ENCODE assay signal across 9 mouse cellular contexts in genomic region chr2:91045805-91046204, GRCm38 (mm10). TPM values are rescaled to one million over a fixed set of nuclear protein-coding genes. Genes with fewer than 3 reads are reported as not detected.
DNase-seq lines count a peak whose midpoint lies in the region; ATAC-seq and TF ChIP-seq lines count a peak whose summit lies in the region.
"Not testable (repeated sequence)": the region's sequence is repeated elsewhere in the genome, so short reads cannot be mapped to it uniquely, and the experiment has no call there.
"Had no signal": no experiment of that assay in that cellular context is flagged by ENCODE, and none has a peak within 500 bp of the region (broad histone marks: within the 10 kb centered on the region; RNA-seq: fewer than 3 reads in every experiment).

No protein-coding gene starts in this region.

- 86% methylated on average over 1 of the region's 1 CpGs for WGBS in heart, embryonic 10.5 days
- WGBS in kidney, embryonic 15.5 days = 74% methylated on average over 1 of the region's 1 CpGs
- WGBS in liver, embryonic 11.5 days = 56% methylated on average over 1 of the region's 1 CpGs
- WGBS in liver, embryonic 13.5 days (ENCODE audit: insufficient replicate concordance) = 43% methylated on average over 1 of the region's 1 CpGs
- WGBS in liver, embryonic 15.5 days (ENCODE audit: insufficient replicate concordance) = 65% methylated on average over 1 of the region's 1 CpGs

- H3K4me2 ChIP-seq in kidney, embryonic 15.5 days; liver, embryonic 11.5 days; liver, embryonic 13.5 days; liver, embryonic 15.5 days: not testable (repeated sequence)

- H3K9me3 ChIP-seq in ES-Bruce4 (replicated peaks; ENCODE audit: control insufficient read depth, insufficient read depth, low read length, poor library complexity, severe bottlenecking); heart, embryonic 10.5 days; kidney, embryonic 15.5 days (replicated peaks); liver, embryonic 11.5 days (ENCODE audit: control insufficient read depth, low read length); liver, embryonic 13.5 days (replicated peaks); liver, embryonic 15.5 days (replicated peaks): not testable (repeated sequence)

- H3K4me3 ChIP-seq in ES-Bruce4 (ENCODE audit: low read depth, low read length); heart, embryonic 10.5 days; kidney, embryonic 15.5 days (replicated peaks); liver, embryonic 11.5 days (ENCODE audit: low read depth, low read length); liver, embryonic 13.5 days (replicated peaks); liver, embryonic 15.5 days (replicated peaks): not testable (repeated sequence)

- not testable (repeated sequence) for TF ChIP-seq POLR2A in ES-Bruce4 (IDR thresholded peaks at IDR 0.05; ENCODE audit: insufficient read depth, low read length)

- peak overlapping the region; percentile 19 for H3K9ac ChIP-seq in ES-Bruce4 (ENCODE audit: low read depth, poor library complexity, severe bottlenecking)
- not testable (repeated sequence) for H3K9ac ChIP-seq in kidney, embryonic 15.5 days; liver, embryonic 11.5 days (ENCODE audit: low read depth, low read length); liver, embryonic 13.5 days; liver, embryonic 15.5 days

- not testable (repeated sequence) for H3K27ac ChIP-seq in ES-Bruce4 (ENCODE audit: insufficient read depth, low read length); liver, embryonic 15.5 days (replicated peaks)
- H3K27ac ChIP-seq in heart, embryonic 10.5 days = peak overlapping the region; percentile 66
- peak overlapping the region; percentile 3; the same call in 1 of the 2 replicates for H3K27ac ChIP-seq in kidney, embryonic 15.5 days
- peak overlapping the region; percentile 59 for H3K27ac ChIP-seq in liver, embryonic 11.5 days (ENCODE audit: low read depth, low read length)
- H3K27ac ChIP-seq in liver, embryonic 13.5 days = peak overlapping the region; percentile 51; the same call in 1 of the 2 replicates

- not testable (repeated sequence) for H3K4me1 ChIP-seq in ES-Bruce4 (ENCODE audit: control insufficient read depth, insufficient read depth, low read length)
- H3K4me1 ChIP-seq in heart, embryonic 10.5 days = peaks cover 15% of the 10 kb centered on the region
- H3K4me1 ChIP-seq in kidney, embryonic 15.5 days = peaks cover 23% of the 10 kb centered on the region
- peaks cover 20% of the 10 kb centered on the region for H3K4me1 ChIP-seq in liver, embryonic 11.5 days (replicated peaks; ENCODE audit: control insufficient read depth, insufficient read depth, low read length)
- peaks cover 48% of the 10 kb centered on the region for H3K4me1 ChIP-seq in liver, embryonic 13.5 days (replicated peaks)
- H3K4me1 ChIP-seq in liver, embryonic 15.5 days (replicated peaks) = peaks cover 16% of the 10 kb centered on the region

- H3K27me3 ChIP-seq in ES-Bruce4 (ENCODE audit: control insufficient read depth, insufficient read depth, low read length, poor library complexity, severe bottlenecking); heart, embryonic 10.5 days (ENCODE audit: insufficient read depth, poor library complexity, severe bottlenecking); kidney, embryonic 15.5 days; liver, embryonic 11.5 days (replicated peaks; ENCODE audit: control insufficient read depth, insufficient read depth, low read length); liver, embryonic 13.5 days; liver, embryonic 15.5 days: not testable (repeated sequence)

- not testable (repeated sequence) for DNase-seq in heart, embryonic 10.5 days (ENCODE audit: low spot score); liver, embryonic 11.5 days (ENCODE audit: low spot score); liver, embryonic 13.5 days

- H3K36me3 ChIP-seq in ES-Bruce4 (ENCODE audit: control insufficient read depth, insufficient read depth, low read length, poor library complexity, severe bottlenecking); heart, embryonic 10.5 days; kidney, embryonic 15.5 days; liver, embryonic 11.5 days (ENCODE audit: control insufficient read depth, insufficient read depth, low read length); liver, embryonic 13.5 days; liver, embryonic 15.5 days (replicated peaks): not testable (repeated sequence)

- TF ChIP-seq CTCF in ES-Bruce4 (IDR thresholded peaks at IDR 0.05; ENCODE audit: low read depth, low read length) = not testable (repeated sequence)

- not testable (repeated sequence) for TF ChIP-seq EP300 in ES-Bruce4 (IDR thresholded peaks at IDR 0.05; ENCODE audit: insufficient read depth, low read depth, low read length)

- ATAC-seq in kidney, embryonic 15.5 days (replicated peaks; ENCODE audit: low FRiP score) = not testable (repeated sequence)
- ATAC-seq in liver, embryonic 11.5 days (replicated peaks; ENCODE audit: low FRiP score) = peak; percentile 72
- peak; percentile 74 for ATAC-seq in liver, embryonic 13.5 days (ENCODE audit: low read depth)
- peak; percentile 69 for ATAC-seq in liver, embryonic 15.5 days (ENCODE audit: insufficient read depth)
- ATAC-seq in megakaryocyte progenitor cell, adult 5-6 weeks (replicated peaks; ENCODE audit: poor library complexity) = peak; percentile 18; the same call in 1 of the 2 replicates

RNA-seq across cellular contexts. Expression of gene Psmc3, which starts 8.0 kb away (rescaled TPM):
- 183 and 203 TPM in 2 replicates for polyA plus RNA-seq in ES-Bruce4 (2011; ENCODE audit: insufficient read depth, insufficient read length, low read depth, missing spikeins)
- polyA plus RNA-seq in heart, embryonic 10.5 days (2016; fragmentation: Nextera tagmentation; extraction: Ambion mirVana) = 315 and 334 TPM in 2 replicates
- 307 and 315 TPM in 2 replicates for polyA plus RNA-seq in kidney, embryonic 15.5 days (2015; fragmentation: Nextera tagmentation; extraction: Ambion mirVana)
- 324 and 347 TPM in 2 replicates for polyA plus RNA-seq in liver, embryonic 11.5 days (2014; fragmentation: Nextera tagmentation; extraction: Ambion mirVana)
- 188 and 213 TPM in 2 replicates for polyA plus RNA-seq in liver, embryonic 13.5 days (2015; fragmentation: Nextera tagmentation; extraction: Ambion mirVana)
- polyA plus RNA-seq in liver, embryonic 15.5 days (2015; fragmentation: Nextera tagmentation; extraction: Ambion mirVana) = 138 and 146 TPM in 2 replicates
- total RNA-seq in megakaryocyte progenitor cell, adult 5-6 weeks (2015) = 102 and 103 TPM in 2 replicates
- 310 and 320 TPM in 2 replicates for total RNA-seq in megakaryocyte progenitor cell, adult 5-6 weeks (2017)

RNA-seq across cellular contexts. Expression of gene Rapsn, which starts 10.4 kb away (rescaled TPM):
- 0.42 TPM in 1 of 2 replicates, not detected in the other for polyA plus RNA-seq in ES-Bruce4 (2011; ENCODE audit: insufficient read depth, insufficient read length, low read depth, missing spikeins)
- 6.6 and 13.8 TPM in 2 replicates for polyA plus RNA-seq in heart, embryonic 10.5 days (2016; fragmentation: Nextera tagmentation; extraction: Ambion mirVana)
- polyA plus RNA-seq in kidney, embryonic 15.5 days (2015; fragmentation: Nextera tagmentation; extraction: Ambion mirVana) = 2.7 and 3.4 TPM in 2 replicates
- polyA plus RNA-seq in liver, embryonic 11.5 days (2014; fragmentation: Nextera tagmentation; extraction: Ambion mirVana) = 1.4 and 2.0 TPM in 2 replicates
- polyA plus RNA-seq in liver, embryonic 13.5 days (2015; fragmentation: Nextera tagmentation; extraction: Ambion mirVana) = 0.69 and 1.00 TPM in 2 replicates
- 1.1 TPM in 2 replicates for polyA plus RNA-seq in liver, embryonic 15.5 days (2015; fragmentation: Nextera tagmentation; extraction: Ambion mirVana)
- total RNA-seq in megakaryocyte progenitor cell, adult 5-6 weeks (2015) = 1.8 and 4.1 TPM in 2 replicates
- 2.7 and 3.4 TPM in 2 replicates for total RNA-seq in megakaryocyte progenitor cell, adult 5-6 weeks (2017)

RNA-seq across cellular contexts. Expression of gene Slc39a13, which starts 24.4 kb away (rescaled TPM):
- polyA plus RNA-seq in ES-Bruce4 (2011; ENCODE audit: insufficient read depth, insufficient read length, low read depth, missing spikeins) = 9.2 and 14.1 TPM in 2 replicates
- 32.6 and 37.5 TPM in 2 replicates for polyA plus RNA-seq in heart, embryonic 10.5 days (2016; fragmentation: Nextera tagmentation; extraction: Ambion mirVana)
- 41.2 and 48.5 TPM in 2 replicates for polyA plus RNA-seq in kidney, embryonic 15.5 days (2015; fragmentation: Nextera tagmentation; extraction: Ambion mirVana)
- polyA plus RNA-seq in liver, embryonic 11.5 days (2014; fragmentation: Nextera tagmentation; extraction: Ambion mirVana) = 19.6 and 20.0 TPM in 2 replicates
- 10.6 and 10.9 TPM in 2 replicates for polyA plus RNA-seq in liver, embryonic 13.5 days (2015; fragmentation: Nextera tagmentation; extraction: Ambion mirVana)
- polyA plus RNA-seq in liver, embryonic 15.5 days (2015; fragmentation: Nextera tagmentation; extraction: Ambion mirVana) = 10.9 and 13.6 TPM in 2 replicates
- 9.2 and 14.8 TPM in 2 replicates for total RNA-seq in megakaryocyte progenitor cell, adult 5-6 weeks (2015)
- total RNA-seq in megakaryocyte progenitor cell, adult 5-6 weeks (2017) = 7.0 and 8.9 TPM in 2 replicates

RNA-seq across cellular contexts. Expression of gene Spi1, which starts 36.4 kb away (rescaled TPM):
- not detected in 2 replicates for polyA plus RNA-seq in ES-Bruce4 (2011; ENCODE audit: insufficient read depth, insufficient read length, low read depth, missing spikeins)
- 0.99 and 4.1 TPM in 2 replicates for polyA plus RNA-seq in heart, embryonic 10.5 days (2016; fragmentation: Nextera tagmentation; extraction: Ambion mirVana)
- 4.7 and 5.4 TPM in 2 replicates for polyA plus RNA-seq in kidney, embryonic 15.5 days (2015; fragmentation: Nextera tagmentation; extraction: Ambion mirVana)
- 19.5 and 22.7 TPM in 2 replicates for polyA plus RNA-seq in liver, embryonic 11.5 days (2014; fragmentation: Nextera tagmentation; extraction: Ambion mirVana)
- 14.1 and 15.1 TPM in 2 replicates for polyA plus RNA-seq in liver, embryonic 13.5 days (2015; fragmentation: Nextera tagmentation; extraction: Ambion mirVana)
- 25.9 and 26.9 TPM in 2 replicates for polyA plus RNA-seq in liver, embryonic 15.5 days (2015; fragmentation: Nextera tagmentation; extraction: Ambion mirVana)
- 182 and 235 TPM in 2 replicates for total RNA-seq in megakaryocyte progenitor cell, adult 5-6 weeks (2015)
- 82.5 and 97.3 TPM in 2 replicates for total RNA-seq in megakaryocyte progenitor cell, adult 5-6 weeks (2017)
- polyA plus RNA-seq: activated CD4-positive, CD25-positive, alpha-beta regulatory T cell, adult 4 months; C2C12 had no signal
